Mouse (Mus musculus) embryonic facial prominence, embryonic 15.5 days (tissue): Measurements from ENCODE around the gene Cyp4a12b. TPM values are rescaled to one million over a fixed set of nuclear protein-coding genes. Genes with fewer than 3 reads are reported as not detected.

Experiments
- polyA plus RNA-seq: library from polyadenylated mRNA; unstranded; fragments of >200 nt; fragmentation: Nextera tagmentation; extraction: Ambion mirVana; gene quantifications from 2 replicates; pipeline ENCODE4 v1.2.1, GENCODE M21; 2015

Gene Cyp4a12b
- polyA plus RNA-seq, 1 experiment from 2014 or later = 5.3 TPM

Other genes starting within 250 kb of the Cyp4a12b start
- gene Cyp4a29, start 169.5 kb upstream of the Cyp4a12b start, polyA plus RNA-seq = 0.11 and 0.24 TPM in 2 replicates
- gene Cyp4a12a, start 112.6 kb upstream of the Cyp4a12b start, polyA plus RNA-seq = 3.0 and 5.8 TPM in 2 replicates
- not detected in 2 replicates for gene Cyp4a30b, start 41.0 kb downstream of the Cyp4a12b start, polyA plus RNA-seq
- not detected in 2 replicates for gene Cyp4a14, start 84.5 kb downstream of the Cyp4a12b start, polyA plus RNA-seq
- not detected in 2 replicates for gene Cyp4a10, start 106.6 kb downstream of the Cyp4a12b start, polyA plus RNA-seq
- gene Cyp4a31, start 152.0 kb downstream of the Cyp4a12b start, polyA plus RNA-seq = not detected in 2 replicates
- gene Cyp4a32, start 189.3 kb downstream of the Cyp4a12b start, polyA plus RNA-seq = not detected in 2 replicates
- gene Cyp4b1, start 236.1 kb downstream of the Cyp4a12b start, polyA plus RNA-seq = 4.3 and 4.4 TPM in 2 replicates